8 mouse cellular contexts compared by ENCODE assay signal in genomic region chr12:70968791-70969307, GRCm38 (mm10). TPM values are rescaled to one million over a fixed set of nuclear protein-coding genes. Genes with fewer than 3 reads are reported as not detected.
DNase-seq lines count a peak whose midpoint lies in the region; ATAC-seq and TF ChIP-seq lines count a peak whose summit lies in the region.

No protein-coding gene starts in this region.

- peaks cover 6% of the 10 kb centered on the region; the same call in 1 of the 2 replicates for H3K4me1 ChIP-seq in brown adipose tissue, adult 24 weeks (ENCODE audit: control insufficient read depth, insufficient read depth, insufficient read length, low read length)
- peaks cover 11% of the 10 kb centered on the region for H3K4me1 ChIP-seq in heart, embryonic 13.5 days
- no peaks in the 10 kb centered on the region for H3K4me1 ChIP-seq in kidney, postnatal 0 days (replicated peaks; ENCODE audit: insufficient read depth, low read length)
- H3K4me1 ChIP-seq in liver, adult 2 months (ENCODE audit: control insufficient read depth, insufficient read depth, low read length) = peaks cover 1% of the 10 kb centered on the region

- peak; percentile 65 for ATAC-seq in CD4-positive, CD25-positive, alpha-beta regulatory T cell, adult 4 months
- peak; percentile 72 for ATAC-seq in erythroid progenitor cell, adult 5-6 weeks (replicated peaks; ENCODE audit: low FRiP score, poor library complexity, severe bottlenecking)
- no peak for ATAC-seq in heart, embryonic 13.5 days (ENCODE audit: extremely low read depth, insufficient number of reproducible peaks, low FRiP score, low TSS enrichment)
- ATAC-seq in kidney, postnatal 0 days (replicated peaks; ENCODE audit: low FRiP score, low read depth) = peak; percentile 77
- peak; percentile 34 for ATAC-seq in monocyte, adult 5-6 weeks (replicated peaks; ENCODE audit: insufficient number of reproducible peaks, low FRiP score, low TSS enrichment, poor library complexity, severe bottlenecking)

- peak; percentile 92 for DNase-seq in kidney, postnatal 0 days (ENCODE audit: low spot score)
- DNase-seq in liver, adult 2 months (ENCODE audit: extremely low read depth, low read depth, low spot score) = peak; percentile 81
- DNase-seq in spleen, postnatal 4 days (ENCODE audit: low spot score in 2 of 2) = peak; percentile 87 to 92

- peak overlapping the region; percentile 69 for H3K4me2 ChIP-seq in heart, embryonic 13.5 days
- peak overlapping the region; percentile 55 for H3K4me2 ChIP-seq in kidney, postnatal 0 days (ENCODE audit: low read length)

- peak overlapping the region; percentile 77 for H3K4me3 ChIP-seq in brown adipose tissue, adult 24 weeks (ENCODE audit: insufficient read depth, low read depth, low read length)
- H3K4me3 ChIP-seq in heart, embryonic 13.5 days = peak overlapping the region; percentile 64
- peak overlapping the region; percentile 61 for H3K4me3 ChIP-seq in kidney, postnatal 0 days (replicated peaks; ENCODE audit: low read depth, low read length)
- H3K4me3 ChIP-seq in liver, adult 2 months (ENCODE audit: insufficient read depth, low read depth, low read length) = peak overlapping the region; percentile 90

- peak overlapping the region; percentile 95 for H3K27ac ChIP-seq in brown adipose tissue, adult 24 weeks (replicated peaks; ENCODE audit: low read depth, low read length)
- peak overlapping the region; percentile 94 for H3K27ac ChIP-seq in heart, embryonic 13.5 days (replicated peaks)
- H3K27ac ChIP-seq in kidney, postnatal 0 days = peak overlapping the region; percentile 96
- peak overlapping the region; percentile 72 for H3K27ac ChIP-seq in liver, adult 2 months (replicated peaks; ENCODE audit: insufficient read depth, low read depth, low read length)

- peaks cover 6% of the 10 kb centered on the region for H3K36me3 ChIP-seq in heart, embryonic 13.5 days
- H3K36me3 ChIP-seq in kidney, postnatal 0 days (ENCODE audit: insufficient read depth, low read length) = no peaks in the 10 kb centered on the region
- peaks cover 4% of the 10 kb centered on the region; the same call in 1 of the 2 replicates for H3K36me3 ChIP-seq in liver, adult 2 months (ENCODE audit: control insufficient read depth, insufficient read depth, low read length)

- no peaks in the 10 kb centered on the region for H3K27me3 ChIP-seq in heart, embryonic 13.5 days (replicated peaks)
- H3K27me3 ChIP-seq in kidney, postnatal 0 days (ENCODE audit: insufficient read depth, low read length) = no peaks in the 10 kb centered on the region
- H3K27me3 ChIP-seq in liver, adult 2 months (ENCODE audit: control insufficient read depth, insufficient read depth, low read length) = no peaks in the 10 kb centered on the region

- TF ChIP-seq POLR2A in liver, adult 2 months (IDR thresholded peaks at IDR 0.05; ENCODE audit: extremely low read depth, insufficient read depth, low read length) = no peak

- no peaks in the 10 kb centered on the region for H3K9me3 ChIP-seq in heart, embryonic 13.5 days
- no peaks in the 10 kb centered on the region for H3K9me3 ChIP-seq in kidney, postnatal 0 days (replicated peaks; ENCODE audit: low read length)

- peak overlapping the region; percentile 85 for H3K9ac ChIP-seq in heart, embryonic 13.5 days
- peak overlapping the region; percentile 68 for H3K9ac ChIP-seq in kidney, postnatal 0 days (ENCODE audit: low read depth, low read length)
- no peak overlapping the region for H3K9ac ChIP-seq in liver, adult 2 months (ENCODE audit: low read depth, low read length)

- TF ChIP-seq CTCF in kidney, postnatal 0 days (IDR thresholded peaks at IDR 0.05; ENCODE audit: low read depth) = no peak
- TF ChIP-seq CTCF in liver, adult 2 months (IDR thresholded peaks at IDR 0.05; ENCODE audit: low read depth, low read length) = no peak

- WGBS in heart, embryonic 13.5 days = under 1% methylated on average over 15 of the region's 15 CpGs
- under 1% methylated on average over 15 of the region's 15 CpGs for WGBS in kidney, postnatal 0 days
- under 1% methylated on average over 15 of the region's 15 CpGs for WGBS in liver, adult 2 months

- H3K79me2 ChIP-seq in liver, adult 2 months (ENCODE audit: control insufficient read depth, insufficient read depth, low read length) = no peaks in the 10 kb centered on the region

RNA-seq across cellular contexts. Expression of gene Psma3, which starts 5.6 kb away (rescaled TPM):
- polyA plus RNA-seq in CD4-positive, CD25-positive, alpha-beta regulatory T cell, adult 4 months (2017; shearing (Covaris generic)) = 100 to 1,000 TPM; 319 to 401 TPM
- 441 and 473 TPM in 2 replicates for polyA plus RNA-seq in brown adipose tissue, adult 24 weeks (2012; ENCODE audit: insufficient read depth, insufficient read length, missing spikeins)
- total RNA-seq in erythroid progenitor cell, adult 5-6 weeks (2015; ENCODE audit: low replicate concordance) = 161 and 236 TPM in 2 replicates
- total RNA-seq in erythroid progenitor cell, adult 5-6 weeks (2017; ENCODE audit: low replicate concordance) = 151 and 160 TPM in 2 replicates
- polyA plus RNA-seq in heart, embryonic 13.5 days (2015; fragmentation: Nextera tagmentation; extraction: Ambion mirVana) = 453 and 467 TPM in 2 replicates
- polyA plus RNA-seq in kidney, postnatal 0 days (2015; fragmentation: Nextera tagmentation; extraction: Ambion mirVana) = 606 and 634 TPM in 2 replicates
- total RNA-seq in liver, adult 2 months (2014; rRNA removed) = 204 and 240 TPM in 2 replicates
- 27.7 and 28.9 TPM in 2 replicates for polyA plus RNA-seq in liver, adult 2 months (2012; rRNA removed)
- total RNA-seq in monocyte, adult 5-6 weeks (2017) = 262 to 390 TPM (median 305 TPM) in 3 replicates

RNA-seq across cellular contexts. Expression of gene Actr10, which starts 31.2 kb away (rescaled TPM):
- polyA plus RNA-seq in CD4-positive, CD25-positive, alpha-beta regulatory T cell, adult 4 months (2017; shearing (Covaris generic)) = 100 to 1,000 TPM; 223 to 263 TPM
- 125 and 165 TPM in 2 replicates for polyA plus RNA-seq in brown adipose tissue, adult 24 weeks (2012; ENCODE audit: insufficient read depth, insufficient read length, missing spikeins)
- total RNA-seq in erythroid progenitor cell, adult 5-6 weeks (2015; ENCODE audit: low replicate concordance) = 47.2 and 48.6 TPM in 2 replicates
- 11.7 and 11.9 TPM in 2 replicates for total RNA-seq in erythroid progenitor cell, adult 5-6 weeks (2017; ENCODE audit: low replicate concordance)
- polyA plus RNA-seq in heart, embryonic 13.5 days (2015; fragmentation: Nextera tagmentation; extraction: Ambion mirVana) = 181 and 194 TPM in 2 replicates
- 269 and 280 TPM in 2 replicates for polyA plus RNA-seq in kidney, postnatal 0 days (2015; fragmentation: Nextera tagmentation; extraction: Ambion mirVana)
- total RNA-seq in liver, adult 2 months (2014; rRNA removed) = 26.8 and 31.0 TPM in 2 replicates
- polyA plus RNA-seq in liver, adult 2 months (2012; rRNA removed) = 17.3 and 19.2 TPM in 2 replicates
- 46.0 to 74.1 TPM (median 73.9 TPM) in 3 replicates for total RNA-seq in monocyte, adult 5-6 weeks (2017)

RNA-seq across cellular contexts. Expression of gene Arid4a, which starts 46.9 kb away (rescaled TPM):
- polyA plus RNA-seq in CD4-positive, CD25-positive, alpha-beta regulatory T cell, adult 4 months (2017; shearing (Covaris generic)) = 100 to 1,000 TPM; 104 to 130 TPM
- 6.8 and 12.1 TPM in 2 replicates for polyA plus RNA-seq in brown adipose tissue, adult 24 weeks (2012; ENCODE audit: insufficient read depth, insufficient read length, missing spikeins)
- total RNA-seq in erythroid progenitor cell, adult 5-6 weeks (2015; ENCODE audit: low replicate concordance) = 44.7 and 54.1 TPM in 2 replicates
- total RNA-seq in erythroid progenitor cell, adult 5-6 weeks (2017; ENCODE audit: low replicate concordance) = 92.0 and 107 TPM in 2 replicates
- 24.3 and 24.8 TPM in 2 replicates for polyA plus RNA-seq in heart, embryonic 13.5 days (2015; fragmentation: Nextera tagmentation; extraction: Ambion mirVana)
- 32.4 and 32.6 TPM in 2 replicates for polyA plus RNA-seq in kidney, postnatal 0 days (2015; fragmentation: Nextera tagmentation; extraction: Ambion mirVana)
- 6.6 and 6.8 TPM in 2 replicates for total RNA-seq in liver, adult 2 months (2014; rRNA removed)
- polyA plus RNA-seq in liver, adult 2 months (2012; rRNA removed) = 1.3 TPM in 2 replicates
- total RNA-seq in monocyte, adult 5-6 weeks (2017) = 91.2 to 156 TPM (median 106 TPM) in 3 replicates

Comparison
In these comparisons a context has a peak if more than half of its experiments do, and no peak if none do; other contexts are left out.
1. RNA of gene Psma3, which starts 5.6 kb away (polyA plus RNA-seq): 606 to 634 TPM in kidney, postnatal 0 days, 441 to 473 TPM in brown adipose tissue, adult 24 weeks, 453 to 467 TPM in heart, embryonic 13.5 days and 319 to 401 TPM in CD4-positive, CD25-positive, alpha-beta regulatory T cell, adult 4 months; 27.7 to 28.9 TPM in liver, adult 2 months; every median in the first group is over 10 times any median in the second.
2. Peak in every context shown above with its lines, with median percentiles within 50 percentile points of each other: H3K27ac ChIP-seq, H3K4me3 ChIP-seq and DNase-seq.